Mouse (Mus musculus) induced T-regulatory cell, adult 2 months (primary cell): ENCODE measurements around the gene Adh4.
A peak's percentile ranks its signal among the peaks of the same experiment; 100 is the strongest.
"Not testable (repeated sequence)": the region's sequence is repeated elsewhere in the genome, so short reads cannot be mapped to it uniquely, and the experiment has no call there.

Experiments
- DNase-seq: peaks from one replicate; pipeline ENCODE4 v3.0.0-alpha.2; 2012; ENCODE audit warnings: low read depth

The Adh4 gene

GRCm38 (mm10) chr3:138443465-138443771, 28.2 kb downstream of the Adh4 start:
- DNase-seq, result no peak

GRCm38 (mm10) chr3:138448077-138448860, 33.0 kb downstream of the Adh4 start:
- no peak for DNase-seq

GRCm38 (mm10) chr3:138452169-138452568, 36.9 kb downstream of the Adh4 start:
- DNase-seq, result no peak

DNA sequence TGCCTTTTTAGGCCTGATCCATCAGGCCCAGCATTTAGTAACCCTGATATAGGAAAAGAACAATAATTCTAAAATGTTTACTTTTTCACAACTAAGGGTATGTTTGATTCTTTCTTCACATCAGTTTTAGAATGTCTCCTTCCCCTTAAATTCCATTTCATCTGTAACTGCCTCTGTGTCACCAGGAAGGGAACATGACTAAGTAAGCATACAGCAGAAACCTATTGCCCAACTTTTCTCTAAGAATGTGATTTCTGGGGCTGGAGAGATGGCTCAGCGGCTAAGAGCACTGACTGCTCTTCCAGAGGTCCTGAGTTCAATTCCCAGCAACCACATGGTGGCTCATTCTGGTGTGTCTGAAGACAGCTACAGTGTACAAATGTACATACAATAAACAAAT, 39.0 kb downstream of the Adh4 start:
- DNase-seq, result no peak

DNA sequence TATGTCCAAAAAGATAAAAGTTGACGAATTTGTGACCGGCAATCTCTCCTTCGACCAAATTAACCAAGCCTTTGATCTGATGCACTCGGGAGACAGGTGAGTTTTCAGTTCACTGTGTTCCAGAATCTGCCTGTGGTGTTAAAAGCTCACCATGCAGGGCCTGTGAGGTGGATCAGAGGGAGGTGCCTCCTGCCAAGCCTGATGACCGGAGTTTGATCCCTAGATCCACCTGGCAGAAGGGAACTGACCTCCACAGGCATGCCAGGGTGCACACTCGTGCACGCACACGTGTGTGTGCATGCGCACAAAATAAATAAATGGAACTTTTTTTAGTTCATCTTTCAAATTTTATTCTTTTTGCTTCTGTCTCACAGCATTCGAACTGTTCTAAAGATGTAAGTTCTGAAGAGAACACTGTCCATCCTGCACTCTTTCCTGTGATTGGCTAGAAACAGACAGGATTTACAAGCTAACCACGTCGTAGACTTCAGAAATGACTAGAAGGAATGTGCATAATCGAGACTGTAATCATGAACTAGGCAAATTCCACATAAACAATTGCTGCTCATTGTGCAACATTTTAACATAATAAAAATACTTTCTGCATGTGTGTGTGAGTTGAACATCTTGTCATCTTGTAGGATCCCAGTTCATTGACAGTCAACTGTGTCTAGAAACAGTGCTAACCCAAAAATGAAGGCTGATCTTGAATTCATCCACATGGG, 39.6 kb downstream of the Adh4 start:
- DNase-seq, result no peak

DNA sequence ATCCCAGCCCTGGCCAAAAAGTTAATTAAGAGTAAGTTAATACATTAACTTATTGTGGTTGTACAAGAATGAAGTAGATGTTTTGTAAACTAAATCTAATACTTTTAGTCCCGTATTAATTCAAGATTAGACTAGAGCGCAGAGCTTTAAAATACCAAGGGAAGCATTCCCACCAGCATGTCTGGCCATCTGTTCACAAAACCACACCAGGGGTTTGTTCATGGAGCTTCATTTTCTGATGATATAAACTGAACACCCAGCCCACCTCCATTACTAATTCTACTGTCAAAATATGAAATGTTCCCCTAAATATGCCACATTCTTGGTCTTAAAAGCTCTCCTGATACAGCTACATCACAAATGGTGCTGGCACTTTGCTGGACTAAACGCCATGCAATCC, 43.2 kb downstream of the Adh4 start:
- DNase-seq, result no peak

GRCm38 (mm10) chr3:138460260-138460659, 45.0 kb downstream of the Adh4 start:
- DNase-seq, result no peak

DNA sequence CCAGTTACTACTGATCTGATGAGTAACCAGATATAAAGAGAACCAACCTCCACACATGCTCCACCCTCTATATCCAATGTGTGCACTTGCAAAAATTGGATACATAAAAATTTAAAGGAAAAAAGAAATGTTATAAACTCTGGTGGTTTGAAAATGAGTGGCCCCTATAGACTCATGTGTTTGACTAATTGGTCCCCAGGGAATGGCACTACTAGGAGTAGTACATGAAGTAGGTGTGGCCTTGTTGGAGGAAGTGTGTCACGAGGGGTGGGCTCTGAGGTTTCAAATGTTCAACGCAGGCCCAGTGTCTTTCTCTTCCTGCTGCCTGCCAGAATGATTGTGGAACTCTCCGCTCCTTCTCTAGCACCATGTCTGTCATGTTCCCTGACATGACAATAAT, 46.6 kb downstream of the Adh4 start:
- no peak for DNase-seq

- DNase-seq, result peak; percentile 41
These were observed 47.9 kb downstream of the Adh4 start for GRCm38 (mm10) chr3:138463137-138463536.

- DNase-seq, result no peak
These were observed 48.5 kb downstream of the Adh4 start for GRCm38 (mm10) chr3:138463807-138464206.

GRCm38 (mm10) chr3:138464573-138465147, 49.4 kb downstream of the Adh4 start:
- no peak for DNase-seq

- not testable (repeated sequence) for DNase-seq
These were observed 51.4 kb downstream of the Adh4 start for GRCm38 (mm10) chr3:138466656-138467055.

DNA sequence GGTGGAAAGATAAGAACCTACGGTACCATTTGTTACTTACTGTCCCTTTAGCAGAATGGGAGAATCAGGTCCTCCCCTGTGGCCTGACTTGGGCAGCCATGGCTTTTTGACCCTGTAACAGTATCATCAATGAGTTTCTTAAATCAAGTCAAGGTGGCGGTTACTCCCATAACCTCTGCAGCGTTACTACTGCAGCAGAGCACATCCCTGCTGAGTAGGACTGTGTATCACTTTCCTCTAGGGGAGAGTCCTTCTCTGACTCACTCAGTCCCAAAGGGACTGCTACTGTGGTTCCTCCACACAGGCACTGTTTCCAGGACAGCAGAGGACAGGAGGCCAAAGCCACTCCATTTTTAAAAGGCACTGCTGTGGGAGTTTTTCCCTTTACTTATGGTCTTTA, 55.8 kb downstream of the Adh4 start:
- no peak for DNase-seq

DNA sequence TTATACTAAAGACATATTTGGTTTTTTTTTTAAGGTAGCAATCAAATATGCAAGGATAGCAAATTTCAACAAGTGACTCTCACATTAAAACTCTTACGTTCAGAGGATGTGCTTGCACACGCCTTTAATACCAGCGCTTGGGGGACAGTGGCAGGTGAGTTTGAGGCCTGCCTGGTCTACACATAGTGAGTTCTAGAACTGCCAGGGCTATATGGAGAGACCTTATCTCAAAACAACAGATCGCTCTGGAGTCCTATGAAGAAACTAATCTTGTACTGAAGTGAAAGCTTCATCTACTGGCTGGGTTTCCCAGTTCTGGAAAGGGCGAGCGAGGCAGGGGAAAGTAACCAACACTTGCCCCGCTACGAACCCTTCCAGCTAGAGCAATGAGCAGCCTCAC, 64.2 kb downstream of the Adh4 start:
- no peak for DNase-seq
